Mouse (Mus musculus) C2C12 (cell line): Measurements from ENCODE around the gene Tpcn1. TPM values are rescaled to one million over a fixed set of nuclear protein-coding genes. Genes with fewer than 3 reads are reported as not detected.

Source experiments
- H3K27me3 ChIP-seq: one replicate; pipeline ENCODE4 v1.6.1; 2011; ENCODE audit not compliant: control insufficient read depth, insufficient read depth, insufficient read length
- H3K36me3 ChIP-seq: one replicate; pipeline ENCODE4 v1.6.1; 2011; ENCODE audit not compliant: control insufficient read depth, insufficient read depth
- H3K4me3 ChIP-seq: one replicate; pipeline ENCODE4 v1.5.1; 2011; ENCODE audit warnings: mild to moderate bottlenecking, control low read depth; ENCODE audit not compliant: poor library complexity, insufficient read depth, severe bottlenecking
- H3K79me2 ChIP-seq: one replicate; pipeline ENCODE4 v1.6.1; 2011; ENCODE audit not compliant: control insufficient read depth, insufficient read depth
- H3K79me3 ChIP-seq: one replicate; pipeline ENCODE4 v1.6.1; 2011; ENCODE audit warnings: low read depth, control low read depth
- H3ac ChIP-seq: one replicate; pipeline ENCODE3; 2011; ENCODE audit warnings: low read depth; ENCODE audit not compliant: control insufficient read depth, insufficient read length
- CEBPB ChIP-seq: IDR thresholded peaks from one replicate; pipeline ENCODE4 v1.6.1; 2011; ENCODE audit warnings: low read depth, mild to moderate bottlenecking, control low read depth, moderate library complexity
- CTCF ChIP-seq: IDR thresholded peaks from one replicate; pipeline ENCODE4 v1.5.1; 2011; ENCODE audit not compliant: control insufficient read depth, insufficient read depth, insufficient read length
- FOSL1 ChIP-seq: IDR thresholded peaks from one replicate; pipeline ENCODE4 v1.8.0; 2011; ENCODE audit warnings: mild to moderate bottlenecking, low read length; ENCODE audit not compliant: poor library complexity, insufficient read depth, severe bottlenecking
- MAX ChIP-seq: IDR thresholded peaks from one replicate; pipeline ENCODE4 v1.6.1; 2011; ENCODE audit warnings: mild to moderate bottlenecking, control low read depth
- MYOD1 ChIP-seq: IDR thresholded peaks from one replicate; pipeline ENCODE4 v1.6.1; 2011; ENCODE audit warnings: low read depth; ENCODE audit not compliant: control insufficient read depth, insufficient read length
- MYOG ChIP-seq: IDR thresholded peaks from one replicate; pipeline ENCODE4 v1.6.1; 2011; ENCODE audit not compliant: control insufficient read depth, insufficient read length; ENCODE audit errors: extremely low read depth
- USF1 ChIP-seq: IDR thresholded peaks from one replicate; pipeline ENCODE4 v1.6.1; 2011; ENCODE audit warnings: low read depth, mild to moderate bottlenecking, control low read depth, moderate library complexity
- polyA plus RNA-seq: library from polyadenylated mRNA; unstranded; fragments of >200 nt; fragmentation: generic; extraction: Trizol; gene quantifications from one replicate; pipeline ENCODE4 v1.2.1, GENCODE M21; 2012; ENCODE audit warnings: missing spikeins

Gene Tpcn1
- polyA plus RNA-seq, 1 experiment, result 34.6 TPM

DNA sequence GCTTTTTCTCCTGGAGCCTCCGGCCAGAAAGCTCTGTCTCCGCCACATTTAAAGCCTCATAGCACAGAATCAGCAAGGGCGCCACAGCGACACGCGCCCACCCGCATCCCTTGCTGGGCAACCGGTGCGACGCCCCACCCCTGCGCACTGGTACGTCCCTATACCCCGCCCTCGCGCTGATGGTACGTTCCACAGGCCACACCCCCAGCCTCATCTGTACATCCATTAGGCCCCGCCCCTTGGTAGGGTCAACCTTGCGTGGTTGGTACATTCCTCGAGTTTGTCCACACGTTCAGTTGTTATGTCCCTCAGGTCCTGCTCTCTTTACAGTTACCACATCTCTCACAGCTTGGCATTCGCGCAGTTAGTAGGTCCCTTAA lies 24.0 kb upstream of the Tpcn1 start, which contains the start of the genes Rita1 and Ddx54:
Rita1 (minus strand) TSS at position 148 of the 380 bp plus-strand sequence.
Ddx54 (plus strand) TSS at position 298 of the 380 bp plus-strand sequence.
- Histone ChIP-seq H3K36me3 (no peaks in the 10 kb centered on the region), H3K79me3 (peaks cover 33% of the 10 kb centered on the region), H3K79me2 (peaks cover 58% of the 10 kb centered on the region), H3ac (peak within 1 kb of the TSS; percentile 99), H3K4me3 (peak within 1 kb of the TSS; percentile 65), H3K27me3 (no peaks in the 10 kb centered on the region)
- TF ChIP-seq CEBPB, result no peak
- no peak for TF ChIP-seq CTCF
- no peak for TF ChIP-seq USF1
- no peak for TF ChIP-seq FOSL1
- TF ChIP-seq MYOG, result no peak
- TF ChIP-seq MYOD1, result no peak

DNA sequence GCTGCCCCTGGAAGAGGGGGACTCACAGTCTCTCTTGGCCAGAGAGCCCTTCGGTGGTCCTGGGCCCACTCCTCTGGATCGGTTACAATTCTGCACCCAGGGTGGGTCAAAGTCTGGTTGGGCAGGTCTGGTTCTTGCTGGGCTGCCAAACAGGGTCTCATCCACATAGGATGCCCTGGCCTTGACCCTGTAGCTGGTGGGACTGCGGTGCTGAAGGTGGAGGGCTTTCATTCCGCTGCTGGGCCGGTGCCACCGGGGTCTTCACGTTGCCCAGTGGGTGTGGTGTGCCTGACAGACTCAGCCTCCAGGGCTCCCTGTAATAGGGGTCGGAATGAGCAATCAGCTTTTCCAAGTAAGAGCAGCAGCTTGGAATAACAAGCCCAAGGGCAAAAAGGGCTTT lies 22.9 kb upstream of the Tpcn1 start:
- H3K4me3 ChIP-seq, result peak overlapping the region; percentile 51
- H3K79me3 ChIP-seq, result peaks cover 32% of the 10 kb centered on the region
- H3K36me3 ChIP-seq, result no peaks in the 10 kb centered on the region
- H3K27me3 ChIP-seq, result no peaks in the 10 kb centered on the region
- peaks cover 48% of the 10 kb centered on the region for H3K79me2 ChIP-seq
- peak overlapping the region; percentile 64 for H3ac ChIP-seq
- TF ChIP-seq FOSL1, result no peak
- no peak for TF ChIP-seq CTCF
- no peak for TF ChIP-seq MYOG
- TF ChIP-seq MAX, result no peak

DNA sequence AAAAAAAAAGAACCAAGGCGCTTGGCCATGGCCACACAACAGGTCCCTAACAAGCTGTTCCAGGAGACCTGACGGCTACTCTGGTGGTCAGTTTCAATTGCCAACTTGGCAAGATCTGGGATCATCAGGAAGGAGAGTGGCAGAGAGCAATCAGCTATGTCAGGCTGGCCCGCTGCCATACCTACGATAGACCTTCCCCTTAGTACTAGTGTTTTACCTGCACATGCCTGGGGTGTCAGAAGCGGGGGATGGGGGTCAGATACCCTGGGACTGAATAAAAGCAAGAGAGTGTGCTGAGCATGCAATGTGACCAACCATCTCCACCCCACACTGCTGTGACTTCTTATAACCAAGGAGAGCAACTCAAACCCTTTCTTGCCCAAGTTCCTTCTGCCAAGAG lies 22.4 kb upstream of the Tpcn1 start:
- Histone ChIP-seq H3K4me3 (no peak overlapping the region), H3K79me2 (peaks cover 43% of the 10 kb centered on the region), H3K79me3 (peaks cover 27% of the 10 kb centered on the region), H3ac (no peak overlapping the region), H3K27me3 (no peaks in the 10 kb centered on the region), H3K36me3 (no peaks in the 10 kb centered on the region)
- TF ChIP-seq MYOD1, result no peak
- TF ChIP-seq USF1, result no peak
- TF ChIP-seq MAX, result no peak
- TF ChIP-seq MYOG, result no peak
- no peak for TF ChIP-seq CTCF
- no peak for TF ChIP-seq FOSL1
- TF ChIP-seq CEBPB, result no peak

DNA sequence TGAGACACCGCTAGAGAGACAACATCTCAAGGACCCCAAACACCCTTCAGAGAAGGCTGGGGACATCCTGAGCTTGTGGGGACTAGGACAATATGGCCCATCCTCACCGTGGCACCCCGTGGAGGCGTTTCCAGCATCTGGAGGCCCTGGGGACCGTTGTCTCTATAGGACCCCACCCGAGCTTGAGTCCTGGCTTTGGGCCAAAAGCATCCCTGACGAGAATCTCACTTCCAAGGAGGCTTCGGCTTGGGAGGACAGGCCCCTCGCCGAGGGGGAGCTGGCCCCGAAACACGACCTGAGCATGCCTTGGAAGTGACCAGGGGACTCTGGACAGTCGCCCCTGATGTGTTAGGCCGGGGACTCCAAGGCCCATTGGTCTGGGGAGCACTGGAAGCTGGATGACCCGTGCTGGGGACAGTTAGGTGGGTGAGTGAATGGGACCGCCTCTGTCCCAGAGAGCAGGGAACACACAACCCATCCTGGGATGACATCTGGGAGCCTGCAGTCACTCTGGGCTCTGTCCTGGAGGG lies 20.8 kb upstream of the Tpcn1 start:
- no peaks in the 10 kb centered on the region for H3K27me3 ChIP-seq
- H3ac ChIP-seq, result no peak overlapping the region
- H3K4me3 ChIP-seq, result no peak overlapping the region
- peaks cover 27% of the 10 kb centered on the region for H3K79me2 ChIP-seq
- TF ChIP-seq CEBPB (no peak), MYOD1 (no peak), MAX (no peak), CTCF (no peak)
- H3K36me3 ChIP-seq, result no peaks in the 10 kb centered on the region
- peaks cover 11% of the 10 kb centered on the region for H3K79me3 ChIP-seq

DNA sequence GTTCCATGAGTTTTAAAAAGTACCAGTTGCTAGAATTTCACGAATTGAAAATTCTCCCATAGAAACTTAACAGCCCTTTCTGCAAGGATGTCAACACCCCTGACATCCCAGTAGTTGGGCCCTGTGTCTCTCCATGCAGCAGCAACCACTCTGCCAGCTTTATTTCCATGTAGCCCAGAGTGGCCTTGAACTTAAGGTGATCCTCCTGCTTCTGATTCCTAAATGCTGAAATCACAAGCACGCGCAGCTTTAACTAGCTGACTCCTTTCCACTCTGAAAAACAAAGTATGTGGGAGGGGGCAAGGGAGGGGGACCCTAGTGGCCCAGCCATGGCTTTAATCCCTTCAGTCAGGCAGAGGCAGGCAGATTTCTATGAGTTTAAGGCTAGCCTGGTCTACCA lies 18.9 kb upstream of the Tpcn1 start:
- Histone ChIP-seq H3K79me2 (peaks cover 15% of the 10 kb centered on the region), H3K36me3 (no peaks in the 10 kb centered on the region), H3K4me3 (no peak overlapping the region), H3K27me3 (no peaks in the 10 kb centered on the region), H3K79me3 (peaks cover 2% of the 10 kb centered on the region), H3ac (no peak overlapping the region)
- no peak for TF ChIP-seq CEBPB
- no peak for TF ChIP-seq FOSL1
- no peak for TF ChIP-seq MYOD1
- TF ChIP-seq CTCF, result no peak
- TF ChIP-seq MAX, result no peak
- TF ChIP-seq MYOG, result no peak
- TF ChIP-seq USF1, result no peak

DNA sequence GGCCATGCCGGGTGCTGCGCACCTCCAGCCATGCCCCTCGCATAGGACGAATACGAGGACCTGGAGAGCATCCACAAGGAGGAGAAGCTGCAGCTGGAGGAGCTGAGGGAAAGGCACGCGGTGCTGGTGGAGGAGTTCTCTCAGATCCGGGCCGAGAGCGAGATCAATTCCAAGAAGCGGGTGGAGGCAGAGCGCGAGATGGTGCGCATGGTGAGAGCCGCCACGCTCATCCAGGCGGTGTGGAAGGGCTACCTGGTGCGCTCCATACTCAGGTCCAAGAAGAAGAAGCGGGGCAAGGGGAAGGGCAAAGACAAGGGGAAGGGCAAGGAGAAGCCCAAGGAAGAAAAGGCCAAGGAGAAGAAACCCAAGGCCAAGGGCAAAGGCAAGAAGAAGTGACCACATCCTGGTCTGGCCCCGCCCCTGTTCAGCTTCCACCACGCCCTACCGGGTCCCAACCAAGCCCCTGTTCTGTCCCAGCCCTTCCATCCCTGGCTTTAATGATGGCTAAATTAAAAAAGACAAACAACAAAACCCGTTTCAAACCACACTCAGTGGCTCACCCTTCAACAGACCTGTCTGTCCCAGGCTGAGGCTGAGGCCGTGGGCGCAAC lies 18.2 kb upstream of the Tpcn1 start:
- no peaks in the 10 kb centered on the region for H3K27me3 ChIP-seq

More for the DNA sequence above, 18.2 kb upstream of the Tpcn1 start:
- Histone ChIP-seq H3K79me2 (peaks cover 9% of the 10 kb centered on the region), H3K36me3 (no peaks in the 10 kb centered on the region), H3K4me3 (no peak overlapping the region), H3ac (no peak overlapping the region), H3K79me3 (peaks cover 2% of the 10 kb centered on the region)
- no peak for TF ChIP-seq USF1
- TF ChIP-seq CTCF, result no peak
- TF ChIP-seq MYOD1, result no peak
- no peak for TF ChIP-seq CEBPB
- no peak for TF ChIP-seq FOSL1
- TF ChIP-seq MYOG, result no peak
- TF ChIP-seq MAX, result no peak
